13 mouse cellular contexts compared by ENCODE assay signal in genomic region chr4:59825634-59826033, GRCm38 (mm10). TPM values are rescaled to one million over a fixed set of nuclear protein-coding genes. Genes with fewer than 3 reads are reported as not detected.
DNase-seq lines count a peak whose midpoint lies in the region; ATAC-seq lines count a peak whose summit lies in the region.
"Had no signal": no experiment of that assay in that cellular context is flagged by ENCODE, and none has a peak within 500 bp of the region (broad histone marks: within the 10 kb centered on the region; RNA-seq: fewer than 3 reads in every experiment).

No protein-coding gene starts in this region.

- no peak overlapping the region for H3K9ac ChIP-seq in kidney, embryonic 14.5 days (ENCODE audit: low read depth, low read length)
- H3K9ac ChIP-seq: neural tube, embryonic 12.5 days had no signal

- H3K27ac ChIP-seq in kidney, embryonic 14.5 days (ENCODE audit: low read depth, low read length): no peak overlapping the region
- H3K27ac ChIP-seq: midbrain, embryonic 10.5 days; neural tube, embryonic 12.5 days had no signal

- H3K4me3 ChIP-seq in megakaryocyte, embryonic 14.5 days (replicated peaks): peak overlapping the region; percentile 35
- no peak overlapping the region for H3K4me3 ChIP-seq in kidney, embryonic 14.5 days (ENCODE audit: low read length)
- H3K4me3 ChIP-seq: erythroblast, embryonic 14.5 days; midbrain, embryonic 10.5 days; neural tube, embryonic 12.5 days had no signal

- peaks cover 83% of the 10 kb centered on the region for H3K36me3 ChIP-seq in megakaryocyte, embryonic 14.5 days (replicated peaks; ENCODE audit: low read length)
- H3K36me3 ChIP-seq in kidney, embryonic 14.5 days (ENCODE audit: control insufficient read depth, insufficient read depth, low read length): no peaks in the 10 kb centered on the region
- H3K36me3 ChIP-seq: midbrain, embryonic 10.5 days; neural tube, embryonic 12.5 days had no signal

- H3K9me3 ChIP-seq in megakaryocyte, embryonic 14.5 days: no peaks in the 10 kb centered on the region
- H3K9me3 ChIP-seq in kidney, embryonic 14.5 days (ENCODE audit: control insufficient read depth, low read length): no peaks in the 10 kb centered on the region
- H3K9me3 ChIP-seq: G1E; midbrain, embryonic 10.5 days; neural tube, embryonic 12.5 days had no signal

- no peaks in the 10 kb centered on the region for H3K27me3 ChIP-seq in megakaryocyte, embryonic 14.5 days (replicated peaks)
- H3K27me3 ChIP-seq in kidney, embryonic 14.5 days (ENCODE audit: control insufficient read depth, insufficient read depth, low read length): no peaks in the 10 kb centered on the region
- H3K27me3 ChIP-seq: neural tube, embryonic 12.5 days had no signal

- DNase-seq in cerebellum, adult 18-20 months: peak; percentile 94 to 96
- DNase-seq in lung, postnatal 4 days: no peak
- DNase-seq: heart, postnatal 14 days; kidney, postnatal 25 days had no signal

- no peak overlapping the region for H3K4me2 ChIP-seq in kidney, embryonic 14.5 days (replicated peaks; ENCODE audit: low read depth, low read length)
- H3K4me2 ChIP-seq: neural tube, embryonic 12.5 days had no signal

- H3K4me1 ChIP-seq in megakaryocyte, embryonic 14.5 days: peaks cover 98% of the 10 kb centered on the region
- no peaks in the 10 kb centered on the region for H3K4me1 ChIP-seq in kidney, embryonic 14.5 days (ENCODE audit: control insufficient read depth, insufficient read depth, low read length)
- H3K4me1 ChIP-seq: neural tube, embryonic 12.5 days had no signal

- WGBS in kidney, embryonic 14.5 days: 74% methylated on average over 6 of the region's 6 CpGs

- no peak for ATAC-seq in megakaryocyte, adult 5-6 weeks (ENCODE audit: poor library complexity, severe bottlenecking)
- ATAC-seq in common myeloid progenitor, adult 5-6 weeks (replicated peaks; ENCODE audit: low read depth, poor library complexity, severe bottlenecking): peak; percentile 88
- peak; percentile 77 for ATAC-seq in megakaryocyte-erythroid progenitor cell, adult 5-6 weeks (replicated peaks; ENCODE audit: low FRiP score, low TSS enrichment, poor library complexity, severe bottlenecking)
- ATAC-seq in kidney, embryonic 14.5 days (ENCODE audit: low FRiP score, low TSS enrichment): no peak

RNA-seq across cellular contexts. Expression of gene Snx30, which starts 20.0 kb away (rescaled TPM):
- polyA plus RNA-seq in megakaryocyte, embryonic 14.5 days (2012; ENCODE audit: insufficient read depth, low replicate concordance): 12.1 and 19.2 TPM in 2 replicates
- total RNA-seq in megakaryocyte, adult 5-6 weeks (2015): 16.8 and 17.9 TPM in 2 replicates
- 28.2 and 29.7 TPM in 2 replicates for total RNA-seq in megakaryocyte, adult 5-6 weeks (2017)
- 25.9 and 28.8 TPM in 2 replicates for total RNA-seq in common myeloid progenitor, adult 5-6 weeks (2017)
- total RNA-seq in megakaryocyte-erythroid progenitor cell, adult 5-6 weeks (2014; fragmentation: Nextera tagmentation): 6.6 and 11.2 TPM in 2 replicates
- total RNA-seq in megakaryocyte-erythroid progenitor cell, adult 5-6 weeks (2017): 4.9 and 13.2 TPM in 2 replicates
- polyA plus RNA-seq in kidney, embryonic 14.5 days (2014; fragmentation: Nextera tagmentation; extraction: Ambion mirVana): 7.9 and 12.1 TPM in 2 replicates

RNA-seq across cellular contexts. Expression of gene Inip, which starts 24.2 kb away (rescaled TPM):
- polyA plus RNA-seq in megakaryocyte, embryonic 14.5 days (2012; ENCODE audit: insufficient read depth, low replicate concordance): 6.1 and 9.7 TPM in 2 replicates
- 41.6 and 49.0 TPM in 2 replicates for total RNA-seq in megakaryocyte, adult 5-6 weeks (2015)
- 47.3 and 52.7 TPM in 2 replicates for total RNA-seq in megakaryocyte, adult 5-6 weeks (2017)
- 70.6 and 76.9 TPM in 2 replicates for total RNA-seq in common myeloid progenitor, adult 5-6 weeks (2017)
- total RNA-seq in megakaryocyte-erythroid progenitor cell, adult 5-6 weeks (2014; fragmentation: Nextera tagmentation): 44.1 and 47.2 TPM in 2 replicates
- 41.4 and 52.0 TPM in 2 replicates for total RNA-seq in megakaryocyte-erythroid progenitor cell, adult 5-6 weeks (2017)
- 55.5 and 69.3 TPM in 2 replicates for polyA plus RNA-seq in kidney, embryonic 14.5 days (2014; fragmentation: Nextera tagmentation; extraction: Ambion mirVana)

Comparison
In these comparisons a context has a peak if more than half of its experiments do, and no peak if none do; other contexts are left out.
1. ATAC-seq: peak in common myeloid progenitor, adult 5-6 weeks (single experiment) and megakaryocyte-erythroid progenitor cell, adult 5-6 weeks (single experiment); none in megakaryocyte, adult 5-6 weeks (single experiment) and kidney, embryonic 14.5 days (single experiment).
2. DNase-seq: peak in cerebellum, adult 18-20 months (2 of 2); none in lung, postnatal 4 days (0 of 2).